Mouse (Mus musculus) megakaryocyte, embryonic 14.5 days (primary cell): ENCODE results near the gene Rnf166.

Experiments used
- FLI1 ChIP-seq: IDR thresholded peaks from 2 replicates; pipeline ENCODE4 v1.6.1; 2012; ENCODE audit warnings: low read length, inconsistent platforms, mixed read lengths
- GATA1 ChIP-seq: IDR thresholded peaks from 3 replicates; pipeline ENCODE4 v1.6.1; 2012; ENCODE audit warnings: mixed read lengths, low read length, inconsistent platforms, borderline replicate concordance

DNA sequence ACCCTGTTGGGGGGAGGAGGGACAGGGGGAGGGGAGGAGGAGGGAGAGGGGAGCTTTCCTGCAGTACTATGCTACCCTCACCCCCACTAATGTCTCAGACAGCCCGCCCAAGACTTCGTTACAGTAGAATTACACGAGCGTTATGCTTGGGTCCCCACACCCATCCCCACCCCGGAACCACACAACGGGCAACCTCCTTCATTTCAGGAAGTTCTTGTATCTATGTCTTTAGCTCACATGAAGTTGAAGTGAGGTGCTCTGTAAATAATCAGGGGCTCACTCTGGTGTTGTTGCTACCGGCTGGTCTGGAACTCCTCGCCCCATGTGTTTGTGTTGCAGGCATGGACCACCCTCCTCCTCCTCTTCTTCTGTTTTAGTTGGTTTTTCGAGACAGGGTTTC, 47.7 kb downstream of the Rnf166 start:
- TF ChIP-seq FLI1 (no peak), GATA1 (no peak)
